Mouse (Mus musculus) kidney, adult 2 months (tissue): ENCODE data around the gene Chaf1a. TPM values are rescaled to one million over a fixed set of nuclear protein-coding genes. Genes with fewer than 3 reads are reported as not detected.
"Not testable (repeated sequence)": the region's sequence is repeated elsewhere in the genome, so short reads cannot be mapped to it uniquely, and the experiment has no call there.

Source experiments
- DNase-seq: peaks from one replicate; pipeline ENCODE4 v3.0.0; 2021
- H3K27ac ChIP-seq: fragments of 200-500 bp; 2 replicates; pipeline ENCODE4 v1.5.1; 2012; ENCODE audit warnings: low read depth, low read length, control low read depth, inconsistent platforms; ENCODE audit not compliant: insufficient read depth
- H3K27me3 ChIP-seq: fragments of 200-500 bp; replicated peaks from 2 replicates; pipeline ENCODE4 v1.6.1; 2012; ENCODE audit warnings: mild to moderate bottlenecking, moderate library complexity, low read length, inconsistent platforms; ENCODE audit not compliant: control insufficient read depth, insufficient read depth
- H3K36me3 ChIP-seq: fragments of 200-500 bp; 2 replicates; pipeline ENCODE4 v1.6.1; 2012; ENCODE audit warnings: mild to moderate bottlenecking, moderate library complexity, low read length, inconsistent platforms; ENCODE audit not compliant: control insufficient read depth, insufficient read depth
- H3K4me1 ChIP-seq: fragments of 200-500 bp; 2 replicates; pipeline ENCODE4 v1.6.1; 2011; ENCODE audit warnings: low read length; ENCODE audit not compliant: control insufficient read depth, insufficient read depth
- H3K4me3 ChIP-seq: fragments of 200-500 bp; 2 replicates; pipeline ENCODE4 v1.5.1; 2011; ENCODE audit warnings: mild to moderate bottlenecking, low read depth, low read length, control low read depth; ENCODE audit not compliant: insufficient read depth
- CTCF ChIP-seq: fragments of 200-500 bp; conservative IDR thresholded peaks from 2 replicates; pipeline ENCODE4 v1.5.1; 2011; ENCODE audit warnings: low read depth, mild to moderate bottlenecking, control low read depth, low read length, moderate library complexity, mixed read lengths; ENCODE audit not compliant: insufficient read depth, insufficient read length
- POLR2A ChIP-seq: fragments of 200-500 bp; IDR thresholded peaks from one replicate; pipeline ENCODE4 v1.6.1; 2011; ENCODE audit warnings: low read depth, low read length, control low read depth
- WGBS: fragments of 180-500 bp; shearing (Covaris S2); methylation state at CpG from one replicate; pipeline ENCODE4 v1.1.7; 2018; 5-methylcytosine and 5-hydroxymethylcytosine counted together
- polyA plus RNA-seq: library from polyadenylated mRNA; depleted of rRNA; stranded (reverse); fragments of >200 nt; gene quantifications from 2 replicates; pipeline ENCODE4 v1.2.3, GENCODE M21; 2012

The Chaf1a gene
- polyA plus RNA-seq, 1 experiment, result 1.2 TPM

- Histone ChIP-seq H3K4me1 (no peaks in the 10 kb centered on the region), H3K27me3 (no peaks in the 10 kb centered on the region), H3K27ac (no peak overlapping the region), H3K4me3 (no peak overlapping the region), H3K36me3 (peaks cover 3% of the 10 kb centered on the region)
- WGBS, result 89% methylated on average over 15 of the region's 15 CpGs
- DNase-seq, result no peak
- TF ChIP-seq POLR2A (no peak), CTCF (no peak; the same call in 1 of the 2 replicates)
These were observed 58.7 kb downstream of the Chaf1a start for GRCm38 (mm10) chr17:56098711-56099572.

GRCm38 (mm10) chr17:56100811-56101210 is 60.6 kb downstream of the Chaf1a start:
- WGBS, result 84% methylated on average over 3 of the region's 3 CpGs
- H3K36me3 ChIP-seq, result peaks cover 3% of the 10 kb centered on the region
- no peak overlapping the region for H3K4me3 ChIP-seq
- TF ChIP-seq CTCF (no peak), POLR2A (no peak)
- no peak for DNase-seq
- no peaks in the 10 kb centered on the region for H3K4me1 ChIP-seq
- no peaks in the 10 kb centered on the region for H3K27me3 ChIP-seq
- no peak overlapping the region for H3K27ac ChIP-seq

- no peak overlapping the region for H3K27ac ChIP-seq
- TF ChIP-seq POLR2A, result no peak
- no peak for TF ChIP-seq CTCF
- peaks cover 1% of the 10 kb centered on the region for H3K36me3 ChIP-seq
- WGBS, result 89% methylated on average over 5 of the region's 5 CpGs
- H3K27me3 ChIP-seq, result no peaks in the 10 kb centered on the region
- no peak overlapping the region for H3K4me3 ChIP-seq
- no peak for DNase-seq
- no peaks in the 10 kb centered on the region for H3K4me1 ChIP-seq
These were observed 61.9 kb downstream of the Chaf1a start for GRCm38 (mm10) chr17:56102158-56102557.

- no peak for TF ChIP-seq POLR2A
- 93% methylated on average over 9 of the region's 9 CpGs for WGBS
These were observed 62.7 kb downstream of the Chaf1a start for GRCm38 (mm10) chr17:56102927-56103326.

GRCm38 (mm10) chr17:56103465-56104285 is 63.4 kb downstream of the Chaf1a start:
- DNase-seq, result no peak
- no peaks in the 10 kb centered on the region for H3K4me1 ChIP-seq
- H3K4me3 ChIP-seq, result no peak overlapping the region
- no peaks in the 10 kb centered on the region for H3K36me3 ChIP-seq
- 96% methylated on average over 8 of the region's 8 CpGs for WGBS
- H3K27me3 ChIP-seq, result no peaks in the 10 kb centered on the region
- no peak overlapping the region for H3K27ac ChIP-seq
- no peak for TF ChIP-seq POLR2A
- no peak for TF ChIP-seq CTCF

More at GRCm38 (mm10) chr17:56102927-56103326, 62.7 kb downstream of the Chaf1a start:
- Histone ChIP-seq H3K4me1 (no peaks in the 10 kb centered on the region), H3K36me3 (no peaks in the 10 kb centered on the region), H3K27ac (no peak overlapping the region), H3K4me3 (no peak overlapping the region), H3K27me3 (no peaks in the 10 kb centered on the region)
- DNase-seq, result no peak

- DNase-seq, H3K36me3 ChIP-seq, H3K27ac ChIP-seq, H3K4me3 ChIP-seq, H3K4me1 ChIP-seq, H3K27me3 ChIP-seq: not testable (repeated sequence)
- WGBS, result 93% methylated on average over 3 of the region's 5 CpGs
These were observed 64.6 kb downstream of the Chaf1a start for GRCm38 (mm10) chr17:56104821-56105220.

GRCm38 (mm10) chr17:56106436-56106835 is 66.2 kb downstream of the Chaf1a start:
- not testable (repeated sequence) for H3K36me3 ChIP-seq, H3K4me1 ChIP-seq, H3K27ac ChIP-seq, H3K27me3 ChIP-seq, H3K4me3 ChIP-seq, DNase-seq
- 94% methylated on average over 4 of the region's 4 CpGs for WGBS
